Mouse (Mus musculus) thymus, postnatal 4 days (tissue): Measurements from ENCODE around the gene Slc4a1ap.
"Not testable (repeated sequence)": the region's sequence is repeated elsewhere in the genome, so short reads cannot be mapped to it uniquely, and the experiment has no call there.

ENCODE experiments used
- DNase-seq: peaks from one replicate; pipeline ENCODE4 v3.0.0; 2021

The Slc4a1ap gene

GRCm38 (mm10) chr5:31526354-31527116 lies at the start of gene Slc4a1ap:
Slc4a1ap (plus strand) TSS chr5:31526995.
- DNase-seq = peak; percentile 87

GRCm38 (mm10) chr5:31480536-31480935 lies 46.3 kb upstream of the Slc4a1ap start:
- no peak for DNase-seq

- DNase-seq = no peak
These were observed 41.4 kb upstream of the Slc4a1ap start, which contains the start of gene 4930548H24Rik for GRCm38 (mm10) chr5:31485440-31485839. 4930548H24Rik (plus strand) TSS chr5:31485740.

GRCm38 (mm10) chr5:31487889-31488288 lies 38.9 kb upstream of the Slc4a1ap start:
- DNase-seq = no peak

- DNase-seq = no peak
These were observed 37.6 kb upstream of the Slc4a1ap start for GRCm38 (mm10) chr5:31489116-31489769.

- DNase-seq = no peak
These were observed 34.8 kb upstream of the Slc4a1ap start for GRCm38 (mm10) chr5:31492031-31492430.

GRCm38 (mm10) chr5:31494513-31495297 lies 32.1 kb upstream of the Slc4a1ap start, which contains the start of gene Gpn1:
Gpn1 (plus strand) TSS chr5:31494741.
- DNase-seq = peak; percentile 88

GRCm38 (mm10) chr5:31504843-31505242 lies 22.0 kb upstream of the Slc4a1ap start:
- no peak for DNase-seq

GRCm38 (mm10) chr5:31512481-31512880 lies 14.3 kb upstream of the Slc4a1ap start:
- DNase-seq = no peak

GRCm38 (mm10) chr5:31520556-31520955 lies 6.2 kb upstream of the Slc4a1ap start:
- no peak for DNase-seq

- no peak for DNase-seq
These were observed 404 bp downstream of the Slc4a1ap start for GRCm38 (mm10) chr5:31527117-31527680.

GRCm38 (mm10) chr5:31527707-31528106 lies 912 bp downstream of the Slc4a1ap start, which contains the start of gene Supt7l:
Supt7l (minus strand) TSS chr5:31527807.
- not testable (repeated sequence) for DNase-seq

- peak; percentile 14 for DNase-seq
These were observed 1.8 kb downstream of the Slc4a1ap start for GRCm38 (mm10) chr5:31528560-31528959.

GRCm38 (mm10) chr5:31535228-31535627 lies 8.4 kb downstream of the Slc4a1ap start:
- no peak for DNase-seq

GRCm38 (mm10) chr5:31559401-31559800 lies 32.6 kb downstream of the Slc4a1ap start:
- no peak for DNase-seq

GRCm38 (mm10) chr5:31560352-31560751 lies 33.6 kb downstream of the Slc4a1ap start:
- DNase-seq = no peak

GRCm38 (mm10) chr5:31562036-31562666 lies 35.4 kb downstream of the Slc4a1ap start:
- DNase-seq = no peak

- peak; percentile 74 for DNase-seq
These were observed 36.7 kb downstream of the Slc4a1ap start for GRCm38 (mm10) chr5:31563496-31563895.

- no peak for DNase-seq
These were observed 37.1 kb downstream of the Slc4a1ap start for GRCm38 (mm10) chr5:31563905-31564304.

- no peak for DNase-seq
These were observed 38.2 kb downstream of the Slc4a1ap start for GRCm38 (mm10) chr5:31564976-31565375.

GRCm38 (mm10) chr5:31566026-31566425 lies 39.2 kb downstream of the Slc4a1ap start:
- DNase-seq = no peak

GRCm38 (mm10) chr5:31566457-31566856 lies 39.7 kb downstream of the Slc4a1ap start:
- no peak for DNase-seq
